Mouse (Mus musculus): ENCODE results near the gene Iltifb. TPM values are rescaled to one million over a fixed set of nuclear protein-coding genes. Genes with fewer than 3 reads are reported as not detected.
"Not testable (repeated sequence)": the region's sequence is repeated elsewhere in the genome, so short reads cannot be mapped to it uniquely, and the experiment has no call there.

The Iltifb gene
- polyA plus RNA-seq (2015; fragmentation: Nextera tagmentation; extraction: Ambion mirVana), result not detected in 2 replicates

GRCm38 (mm10) chr10:118294938-118295337 is at the start of gene Iltifb:
Gene Iltifb (minus strand): TSS chr10:118295038.
- no peak for ATAC-seq (ENCODE audit: insufficient number of reproducible peaks, low FRiP score, low TSS enrichment, low read depth)
- no peak within 1 kb of the TSS for H3K27ac ChIP-seq
- no peaks in the 10 kb centered on the region for H3K36me3 ChIP-seq

GRCm38 (mm10) chr10:118343155-118343554 is 48.3 kb upstream of the Iltifb start, which contains the start of gene Gm9046:
Gene Gm9046 (minus strand): TSS chr10:118343255.
- not testable (repeated sequence) for H3K27me3 ChIP-seq; ATAC-seq (ENCODE audit: insufficient number of reproducible peaks, low FRiP score, low TSS enrichment, low read depth); H3K9me3 ChIP-seq; H3K4me2 ChIP-seq; H3K27ac ChIP-seq; H3K4me1 ChIP-seq; H3K36me3 ChIP-seq; H3K4me3 ChIP-seq; H3K9ac ChIP-seq
- no CpG with 5 or more reads among the region's 14 CpGs for WGBS

More at GRCm38 (mm10) chr10:118294938-118295337, at the start of gene Iltifb:
- H3K4me3 ChIP-seq, result no peak within 1 kb of the TSS
- WGBS, result 94% methylated on average over 6 of the region's 6 CpGs
- H3K9ac ChIP-seq, result no peak within 1 kb of the TSS
- H3K4me1 ChIP-seq, result no peaks in the 10 kb centered on the region
- no peak within 1 kb of the TSS for H3K4me2 ChIP-seq
- H3K9me3 ChIP-seq, result no peaks in the 10 kb centered on the region
- H3K27me3 ChIP-seq, result no peaks in the 10 kb centered on the region

DNA sequence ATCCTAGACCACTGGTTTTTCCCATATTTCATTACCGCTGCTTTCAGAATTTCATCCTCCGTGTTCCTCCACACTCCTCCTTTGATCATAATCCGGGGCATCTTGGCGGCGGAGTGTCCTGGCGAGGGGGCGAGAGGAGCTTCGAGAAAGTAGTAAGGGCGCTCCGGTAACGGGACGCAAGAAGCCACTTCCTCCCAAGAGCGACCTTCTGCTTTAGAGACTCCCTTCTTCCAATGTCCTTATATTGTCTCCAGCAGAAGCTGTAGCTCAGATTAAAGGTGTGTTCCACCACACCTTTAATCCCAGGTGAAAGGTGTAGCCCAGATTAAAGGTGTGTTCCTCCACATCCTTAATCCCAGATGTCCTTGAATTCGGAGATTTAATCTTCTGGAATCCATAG is 42.9 kb upstream of the Iltifb start, which contains the start of gene Gm9045:
TSS of gene Gm9045 (minus strand) at position 101 of the 400 bp plus-strand sequence.
- not testable (repeated sequence) for H3K9me3 ChIP-seq; ATAC-seq (ENCODE audit: insufficient number of reproducible peaks, low FRiP score, low TSS enrichment, low read depth); H3K27ac ChIP-seq; H3K4me3 ChIP-seq; H3K4me1 ChIP-seq; H3K36me3 ChIP-seq; H3K4me2 ChIP-seq; H3K9ac ChIP-seq; H3K27me3 ChIP-seq
- no CpG with 5 or more reads among the region's 14 CpGs for WGBS

DNA sequence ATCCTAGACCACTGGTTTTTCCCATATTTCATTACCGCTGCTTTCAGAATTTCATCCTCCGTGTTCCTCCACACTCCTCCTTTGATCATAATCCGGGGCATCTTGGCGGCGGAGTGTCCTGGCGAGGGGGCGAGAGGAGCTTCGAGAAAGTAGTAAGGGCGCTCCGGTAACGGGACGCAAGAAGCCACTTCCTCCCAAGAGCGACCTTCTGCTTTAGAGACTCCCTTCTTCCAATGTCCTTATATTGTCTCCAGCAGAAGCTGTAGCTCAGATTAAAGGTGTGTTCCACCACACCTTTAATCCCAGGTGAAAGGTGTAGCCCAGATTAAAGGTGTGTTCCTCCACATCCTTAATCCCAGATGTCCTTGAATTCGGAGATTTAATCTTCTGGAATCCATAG is 37.5 kb upstream of the Iltifb start, which contains the start of gene Gm9044:
TSS of gene Gm9044 (minus strand) at position 101 of the 400 bp plus-strand sequence.
- H3K36me3 ChIP-seq; ATAC-seq (ENCODE audit: insufficient number of reproducible peaks, low FRiP score, low TSS enrichment, low read depth); H3K9me3 ChIP-seq; H3K9ac ChIP-seq; H3K27me3 ChIP-seq; H3K4me3 ChIP-seq; H3K4me1 ChIP-seq; H3K4me2 ChIP-seq; H3K27ac ChIP-seq: not testable (repeated sequence)
- WGBS, result no CpG with 5 or more reads among the region's 14 CpGs

DNA sequence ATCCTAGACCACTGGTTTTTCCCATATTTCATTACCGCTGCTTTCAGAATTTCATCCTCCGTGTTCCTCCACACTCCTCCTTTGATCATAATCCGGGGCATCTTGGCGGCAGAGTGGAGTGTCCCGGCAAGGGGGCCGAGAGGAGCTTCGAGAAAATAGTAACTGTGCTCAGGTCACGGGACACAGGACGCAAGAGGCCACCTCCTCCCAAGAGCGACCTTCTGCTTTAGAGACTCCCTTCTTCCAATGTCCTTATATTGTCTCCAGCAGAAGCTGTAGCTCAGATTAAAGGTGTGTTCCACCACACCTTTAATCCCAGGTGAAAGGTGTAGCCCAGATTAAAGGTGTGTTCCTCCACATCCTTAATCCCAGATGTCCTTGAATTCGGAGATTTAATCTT is 32.0 kb upstream of the Iltifb start, which contains the start of gene Gm9040:
TSS of gene Gm9040 (minus strand) at position 101 of the 400 bp plus-strand sequence.
- not testable (repeated sequence) for H3K4me3 ChIP-seq; H3K4me2 ChIP-seq; H3K9ac ChIP-seq; ATAC-seq (ENCODE audit: insufficient number of reproducible peaks, low FRiP score, low TSS enrichment, low read depth); H3K9me3 ChIP-seq; H3K36me3 ChIP-seq; H3K4me1 ChIP-seq; H3K27ac ChIP-seq; H3K27me3 ChIP-seq
- no CpG with 5 or more reads among the region's 11 CpGs for WGBS

DNA sequence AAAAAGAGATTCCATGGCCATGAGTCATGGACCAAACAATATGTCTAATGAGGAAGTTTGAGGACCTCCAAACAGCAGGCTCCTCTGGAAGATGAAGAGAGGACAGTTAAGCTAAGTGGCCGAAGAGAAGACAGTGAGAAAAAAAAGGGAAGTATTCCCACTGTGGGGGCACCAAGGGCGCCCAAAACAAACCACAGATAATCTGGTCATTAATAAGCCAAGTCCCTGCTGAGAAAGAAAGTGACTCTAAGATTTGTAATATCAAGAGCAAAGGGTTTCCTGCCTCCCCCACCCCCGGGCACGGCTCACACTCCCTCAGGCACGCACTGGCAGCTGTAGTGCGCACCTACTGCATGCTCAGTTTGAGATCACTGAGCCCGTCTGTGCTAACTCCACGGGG is 24.2 kb upstream of the Iltifb start:
- H3K9me3 ChIP-seq, result no peaks in the 10 kb centered on the region
- ATAC-seq (ENCODE audit: insufficient number of reproducible peaks, low FRiP score, low TSS enrichment, low read depth), result no peak
- no peak overlapping the region for H3K9ac ChIP-seq
- no peaks in the 10 kb centered on the region for H3K36me3 ChIP-seq
- no peak overlapping the region for H3K27ac ChIP-seq
- H3K27me3 ChIP-seq, result no peaks in the 10 kb centered on the region
- 78% methylated on average over 8 of the region's 8 CpGs for WGBS
- H3K4me3 ChIP-seq, result no peak overlapping the region
- no peaks in the 10 kb centered on the region for H3K4me1 ChIP-seq
- no peak overlapping the region for H3K4me2 ChIP-seq

DNA sequence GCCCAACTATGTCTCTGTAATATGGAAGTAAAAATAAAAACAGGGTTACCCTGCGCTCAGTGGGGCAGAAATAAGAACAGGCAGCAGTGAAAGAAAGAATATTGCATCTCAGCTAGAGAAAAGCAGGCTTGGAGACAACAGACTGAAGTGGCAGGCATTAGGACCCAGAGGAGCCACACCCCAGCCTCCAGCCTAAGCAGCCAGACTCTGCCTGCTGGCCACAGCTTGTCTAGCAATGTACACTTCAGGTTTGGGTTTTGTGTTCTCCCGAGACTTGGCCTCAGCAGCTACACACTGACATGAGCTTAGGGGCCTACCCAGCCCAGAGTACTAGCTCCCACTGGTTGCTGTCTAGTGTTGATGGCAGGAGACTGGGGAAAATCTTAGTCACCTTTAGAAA is 7.3 kb upstream of the Iltifb start:
- H3K27ac ChIP-seq; H3K36me3 ChIP-seq; H3K9ac ChIP-seq; ATAC-seq (ENCODE audit: insufficient number of reproducible peaks, low FRiP score, low TSS enrichment, low read depth); H3K9me3 ChIP-seq; H3K4me2 ChIP-seq; H3K4me3 ChIP-seq; H3K27me3 ChIP-seq; H3K4me1 ChIP-seq: not testable (repeated sequence)
- WGBS, result 32% methylated on average over 2 of the region's 2 CpGs

DNA sequence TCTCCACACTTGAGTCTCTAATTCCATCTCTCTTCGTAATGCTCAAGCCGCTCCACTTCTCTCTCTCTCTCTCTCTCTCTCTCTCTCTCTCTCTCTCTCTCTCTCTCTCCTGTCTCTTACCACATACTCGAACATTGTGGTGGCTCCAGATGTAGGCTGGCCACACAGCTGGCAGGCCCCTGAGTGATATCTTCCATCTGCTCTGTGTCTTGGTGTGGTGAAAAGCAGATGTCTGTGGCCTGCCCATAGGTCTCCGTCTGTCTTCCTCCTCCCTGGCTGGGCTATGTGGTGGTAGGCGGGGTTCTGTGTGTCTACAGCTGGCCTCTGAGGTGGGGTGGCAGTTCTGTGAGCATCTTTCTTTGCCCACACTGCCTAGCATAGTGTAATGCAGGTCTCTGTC is 11.8 kb downstream of the Iltifb start:
- H3K36me3 ChIP-seq; ATAC-seq (ENCODE audit: insufficient number of reproducible peaks, low FRiP score, low TSS enrichment, low read depth); H3K4me2 ChIP-seq; H3K9me3 ChIP-seq; H3K9ac ChIP-seq; H3K4me1 ChIP-seq; H3K27ac ChIP-seq; H3K27me3 ChIP-seq; H3K4me3 ChIP-seq: not testable (repeated sequence)
- WGBS, result 85% methylated on average over 2 of the region's 5 CpGs

- H3K4me3 ChIP-seq; H3K4me1 ChIP-seq; ATAC-seq (ENCODE audit: insufficient number of reproducible peaks, low FRiP score, low TSS enrichment, low read depth); H3K9ac ChIP-seq; H3K36me3 ChIP-seq; H3K27ac ChIP-seq; H3K9me3 ChIP-seq; H3K27me3 ChIP-seq; H3K4me2 ChIP-seq: not testable (repeated sequence)
- 66% methylated on average over 7 of the region's 7 CpGs for WGBS
Observed at GRCm38 (mm10) chr10:118282565-118282964, 12.3 kb downstream of the Iltifb start.

DNA sequence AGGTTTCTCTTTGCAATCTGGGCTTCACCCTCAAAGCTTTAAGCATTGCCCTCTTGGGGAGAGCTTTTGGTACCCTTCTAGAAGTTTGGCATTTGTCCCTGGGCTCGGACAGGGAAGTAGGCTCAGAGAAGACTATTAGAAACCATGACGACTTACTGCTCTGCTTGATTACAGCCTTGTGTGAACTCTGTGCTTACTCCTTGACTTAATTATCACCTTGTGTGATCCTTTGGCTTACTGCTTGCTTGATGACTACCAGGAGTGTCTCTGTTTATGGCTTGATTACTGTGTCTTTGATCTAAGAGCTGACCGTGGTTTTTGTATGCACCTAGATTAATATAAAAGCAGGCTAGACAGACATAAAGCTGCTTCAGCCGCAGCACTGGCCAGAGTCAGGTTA is 16.8 kb downstream of the Iltifb start:
- H3K9me3 ChIP-seq; H3K4me2 ChIP-seq; H3K4me3 ChIP-seq; H3K9ac ChIP-seq; ATAC-seq (ENCODE audit: insufficient number of reproducible peaks, low FRiP score, low TSS enrichment, low read depth); H3K36me3 ChIP-seq; H3K27me3 ChIP-seq; H3K27ac ChIP-seq; H3K4me1 ChIP-seq: not testable (repeated sequence)
- WGBS, result no CpG with 5 or more reads among the region's 4 CpGs

GRCm38 (mm10) chr10:118271416-118271815 is 23.4 kb downstream of the Iltifb start:
- ATAC-seq (ENCODE audit: insufficient number of reproducible peaks, low FRiP score, low TSS enrichment, low read depth); H3K36me3 ChIP-seq; H3K4me2 ChIP-seq; H3K4me3 ChIP-seq; H3K9ac ChIP-seq; H3K27ac ChIP-seq; H3K4me1 ChIP-seq; H3K9me3 ChIP-seq; H3K27me3 ChIP-seq: not testable (repeated sequence)
- WGBS, result 89% methylated on average over 1 of the region's 2 CpGs

- not testable (repeated sequence) for H3K36me3 ChIP-seq; H3K9me3 ChIP-seq; H3K4me2 ChIP-seq; H3K27ac ChIP-seq; ATAC-seq (ENCODE audit: insufficient number of reproducible peaks, low FRiP score, low TSS enrichment, low read depth); H3K27me3 ChIP-seq; H3K4me3 ChIP-seq; H3K9ac ChIP-seq; H3K4me1 ChIP-seq
- 100% methylated on average over 1 of the region's 8 CpGs for WGBS
Observed at GRCm38 (mm10) chr10:118268812-118269211, 26.0 kb downstream of the Iltifb start.

DNA sequence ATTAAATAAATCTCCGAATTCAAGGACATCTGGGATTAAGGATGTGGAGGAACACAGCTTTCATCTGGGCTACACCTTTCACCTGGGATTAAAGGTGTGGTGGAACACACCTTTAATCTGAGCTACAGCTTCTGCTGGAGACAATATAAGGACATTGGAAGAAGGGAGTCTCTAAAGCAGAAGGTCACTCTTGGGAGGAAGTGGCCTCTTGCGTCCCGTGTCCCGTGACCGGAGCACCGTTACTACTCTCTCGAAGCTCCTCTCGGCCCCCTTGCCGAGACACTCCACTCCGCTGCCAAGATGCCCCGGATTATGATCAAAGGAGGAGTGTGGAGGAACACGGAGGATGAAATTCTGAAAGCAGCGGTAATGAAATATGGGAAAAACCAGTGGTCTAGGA is 36.5 kb downstream of the Iltifb start, which contains the start of gene Gm32802:
TSS of gene Gm32802 (plus strand) at position 301 of the 400 bp plus-strand sequence.
- H3K4me1 ChIP-seq; H3K27ac ChIP-seq; H3K4me3 ChIP-seq; H3K36me3 ChIP-seq; H3K9ac ChIP-seq; H3K4me2 ChIP-seq; H3K27me3 ChIP-seq; H3K9me3 ChIP-seq; ATAC-seq (ENCODE audit: insufficient number of reproducible peaks, low FRiP score, low TSS enrichment, low read depth): not testable (repeated sequence)
- no CpG with 5 or more reads among the region's 13 CpGs for WGBS
